Mouse (Mus musculus): ENCODE measurements around the gene Pnkd. TPM values are rescaled to one million over a fixed set of nuclear protein-coding genes. Genes with fewer than 3 reads are reported as not detected.

Gene Pnkd
- polyA plus RNA-seq, 2 experiments, result 63.9 to 124 TPM

DNA sequence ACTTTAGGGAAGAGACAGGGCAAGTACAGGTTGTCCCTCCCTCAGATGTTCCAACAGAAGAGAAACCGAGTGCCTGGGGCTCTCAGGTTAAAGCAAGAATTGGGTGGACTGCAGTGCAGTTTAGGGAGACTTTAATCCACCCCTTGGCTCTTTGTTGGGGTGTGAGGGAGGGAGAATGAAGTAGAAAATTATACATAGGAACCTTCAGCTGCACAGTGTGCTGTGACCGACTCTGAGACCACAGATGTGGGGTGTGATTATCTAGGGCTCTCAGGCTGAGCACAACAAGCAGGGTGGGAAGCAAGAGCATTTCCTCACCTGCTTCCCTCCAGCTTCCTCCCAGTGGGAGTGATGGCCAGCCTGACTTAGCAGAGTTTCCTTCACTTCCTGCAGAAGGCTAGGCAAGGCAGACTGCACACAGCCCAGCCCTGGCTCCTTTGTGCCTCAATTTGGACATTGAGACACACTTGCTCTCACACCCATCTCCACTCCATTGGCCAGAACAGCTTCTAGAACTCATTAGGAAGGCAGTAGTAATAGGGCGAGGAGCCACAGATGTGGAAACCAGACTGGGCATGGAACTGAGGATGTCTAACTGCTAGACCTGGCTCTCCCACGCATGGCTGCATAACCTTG, 46.4 kb downstream of the Pnkd start:
- Histone ChIP-seq H3K36me3 (ENCODE audit: control insufficient read depth, insufficient read depth, low read length) (no peaks in the 10 kb centered on the region), H3K4me1 (ENCODE audit: control insufficient read depth, insufficient read depth, low read length) (peaks cover 20% of the 10 kb centered on the region), H3K4me3 (replicated peaks; ENCODE audit: low read length) (no peak overlapping the region), H3K27ac (replicated peaks; ENCODE audit: low read depth, low read length) (no peak overlapping the region; the same call in 1 of the 2 replicates), H3K9ac (ENCODE audit: low read depth, low read length, severe bottlenecking) (no peak overlapping the region), H3K27me3 (ENCODE audit: control insufficient read depth, insufficient read depth, low read length) (no peaks in the 10 kb centered on the region), H3K4me2 (replicated peaks; ENCODE audit: low read depth, low read length, severe bottlenecking) (no peak overlapping the region), H3K9me3 (ENCODE audit: control insufficient read depth, low read length) (no peaks in the 10 kb centered on the region)
- ATAC-seq (ENCODE audit: low FRiP score, low read depth) (no peak), DNase-seq (ENCODE audit: low spot score) (no peak)
- TF ChIP-seq POLR2A (IDR thresholded peaks at IDR 0.05; ENCODE audit: borderline replicate concordance, extremely low read depth, insufficient read depth, insufficient read length), result no peak
- WGBS, result 72% methylated on average over 4 of the region's 4 CpGs

DNA sequence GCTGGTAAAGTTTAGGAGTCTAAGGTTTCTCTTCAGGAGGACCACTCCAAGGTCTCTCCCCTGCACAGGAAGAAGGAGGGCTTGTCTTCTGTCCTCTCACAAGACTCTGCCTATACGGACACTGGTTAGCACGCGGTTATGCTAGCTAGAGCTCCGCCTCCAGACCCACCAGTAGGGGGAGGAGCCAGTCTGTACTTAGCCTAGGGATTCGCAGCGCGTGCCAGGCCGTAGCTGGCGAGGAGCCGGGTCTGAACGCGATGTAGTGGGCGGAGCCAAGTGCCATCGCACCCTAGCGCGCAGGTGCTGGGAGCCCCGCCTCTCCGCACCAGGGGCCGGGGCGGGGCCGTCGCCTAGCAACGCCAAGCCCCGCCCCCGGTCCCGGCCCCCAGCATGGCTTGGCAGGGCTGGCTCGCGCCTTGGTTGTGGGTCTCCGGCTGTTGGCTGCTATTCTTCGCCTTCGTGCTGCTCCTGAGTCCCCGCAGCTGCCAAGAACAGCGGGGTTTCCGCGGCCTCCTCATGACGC, 47.6 kb downstream of the Pnkd start:
- H3K4me3 ChIP-seq (replicated peaks; ENCODE audit: low read length), result peak overlapping the region; percentile 51
- H3K36me3 ChIP-seq (ENCODE audit: control insufficient read depth, insufficient read depth, low read length), result no peaks in the 10 kb centered on the region
- ATAC-seq (ENCODE audit: low FRiP score, low read depth) (peak; percentile 93), DNase-seq (ENCODE audit: low spot score) (peak; percentile 95)
- WGBS, result under 1% methylated on average over 34 of the region's 36 CpGs
- no peaks in the 10 kb centered on the region for H3K27me3 ChIP-seq (ENCODE audit: control insufficient read depth, insufficient read depth, low read length)
- peak; percentile 25; the same call in 1 of the 2 replicates for TF ChIP-seq POLR2A (IDR thresholded peaks at IDR 0.05; ENCODE audit: borderline replicate concordance, extremely low read depth, insufficient read depth, insufficient read length)
- peaks cover 20% of the 10 kb centered on the region for H3K4me1 ChIP-seq (ENCODE audit: control insufficient read depth, insufficient read depth, low read length)
- no peaks in the 10 kb centered on the region for H3K9me3 ChIP-seq (ENCODE audit: control insufficient read depth, low read length)
- peak overlapping the region; percentile 55 for H3K9ac ChIP-seq (ENCODE audit: low read depth, low read length, severe bottlenecking)
- peak overlapping the region; percentile 82 for H3K4me2 ChIP-seq (replicated peaks; ENCODE audit: low read depth, low read length, severe bottlenecking)
- H3K27ac ChIP-seq (replicated peaks; ENCODE audit: low read depth, low read length), result peak overlapping the region; percentile 44; the same call in 1 of the 2 replicates

DNA sequence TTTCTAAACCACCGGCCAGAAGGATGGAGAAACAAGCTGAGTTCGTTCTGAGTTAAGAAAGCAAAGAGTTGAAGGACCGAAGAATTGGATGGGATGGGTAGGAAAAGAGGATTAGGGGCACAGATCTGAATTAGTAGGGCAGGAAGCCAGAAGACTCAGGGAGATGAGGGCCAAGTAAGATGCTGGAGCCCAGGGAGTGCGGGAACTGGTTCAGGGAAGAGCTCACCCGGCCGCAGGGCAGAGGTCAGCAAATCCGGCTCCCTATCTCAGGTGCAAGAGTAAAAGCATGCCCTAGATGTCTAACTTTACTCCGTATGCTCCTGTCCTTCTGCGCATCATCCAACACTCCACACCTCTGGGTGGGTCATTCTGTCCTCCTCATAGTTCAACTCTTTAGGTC, 48.2 kb downstream of the Pnkd start:
- Histone ChIP-seq H3K36me3 (ENCODE audit: control insufficient read depth, insufficient read depth, low read length) (no peaks in the 10 kb centered on the region), H3K27me3 (ENCODE audit: control insufficient read depth, insufficient read depth, low read length) (no peaks in the 10 kb centered on the region), H3K4me1 (ENCODE audit: control insufficient read depth, insufficient read depth, low read length) (peaks cover 20% of the 10 kb centered on the region), H3K27ac (replicated peaks; ENCODE audit: low read depth, low read length) (peak overlapping the region; percentile 44; the same call in 1 of the 2 replicates), H3K4me2 (replicated peaks; ENCODE audit: low read depth, low read length, severe bottlenecking) (peak overlapping the region; percentile 82), H3K9ac (ENCODE audit: low read depth, low read length, severe bottlenecking) (peak overlapping the region; percentile 55), H3K4me3 (replicated peaks; ENCODE audit: low read length) (peak overlapping the region; percentile 51), H3K9me3 (ENCODE audit: control insufficient read depth, low read length) (no peaks in the 10 kb centered on the region)
- TF ChIP-seq POLR2A (IDR thresholded peaks at IDR 0.05; ENCODE audit: borderline replicate concordance, extremely low read depth, insufficient read depth, insufficient read length), result no peak
- 3% methylated on average over 5 of the region's 9 CpGs for WGBS
- DNase-seq (ENCODE audit: low spot score) (no peak), ATAC-seq (ENCODE audit: low FRiP score, low read depth) (no peak)

DNA sequence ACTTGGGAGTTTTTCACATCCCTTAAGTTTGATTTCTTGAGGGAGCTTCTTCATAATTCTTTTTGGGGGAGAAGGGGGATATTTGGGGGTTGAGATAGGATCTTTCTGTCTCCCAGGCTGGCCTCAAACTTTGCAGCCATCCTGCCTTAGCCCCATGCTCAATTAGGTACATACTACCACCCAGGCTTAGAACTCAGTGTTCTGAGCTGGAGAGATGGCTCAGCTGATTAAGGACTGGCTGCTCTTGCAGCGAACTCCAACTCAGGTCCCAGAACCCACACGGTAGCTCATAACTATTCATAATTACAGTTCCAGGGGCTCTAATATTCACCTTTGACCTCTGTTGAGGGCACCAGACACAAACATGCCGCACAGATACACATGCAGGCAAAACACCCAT, 49.9 kb downstream of the Pnkd start:
- TF ChIP-seq POLR2A (IDR thresholded peaks at IDR 0.05; ENCODE audit: borderline replicate concordance, extremely low read depth, insufficient read depth, insufficient read length), result no peak
- no peak for ATAC-seq (ENCODE audit: low FRiP score, low read depth)
- Histone ChIP-seq H3K4me2 (replicated peaks; ENCODE audit: low read depth, low read length, severe bottlenecking) (no peak overlapping the region), H3K9me3 (ENCODE audit: control insufficient read depth, low read length) (no peaks in the 10 kb centered on the region), H3K27ac (replicated peaks; ENCODE audit: low read depth, low read length) (no peak overlapping the region), H3K27me3 (ENCODE audit: control insufficient read depth, insufficient read depth, low read length) (no peaks in the 10 kb centered on the region), H3K36me3 (ENCODE audit: control insufficient read depth, insufficient read depth, low read length) (0 out of 2 replicates have a peak, but pooled peaks cover 4% of the 10 kb centered on the region), H3K4me3 (replicated peaks; ENCODE audit: low read length) (no peak overlapping the region), H3K4me1 (ENCODE audit: control insufficient read depth, insufficient read depth, low read length) (peaks cover 20% of the 10 kb centered on the region), H3K9ac (ENCODE audit: low read depth, low read length, severe bottlenecking) (no peak overlapping the region)
- WGBS, result 62% methylated on average over 3 of the region's 3 CpGs
- DNase-seq (ENCODE audit: low spot score), result no peak

DNA sequence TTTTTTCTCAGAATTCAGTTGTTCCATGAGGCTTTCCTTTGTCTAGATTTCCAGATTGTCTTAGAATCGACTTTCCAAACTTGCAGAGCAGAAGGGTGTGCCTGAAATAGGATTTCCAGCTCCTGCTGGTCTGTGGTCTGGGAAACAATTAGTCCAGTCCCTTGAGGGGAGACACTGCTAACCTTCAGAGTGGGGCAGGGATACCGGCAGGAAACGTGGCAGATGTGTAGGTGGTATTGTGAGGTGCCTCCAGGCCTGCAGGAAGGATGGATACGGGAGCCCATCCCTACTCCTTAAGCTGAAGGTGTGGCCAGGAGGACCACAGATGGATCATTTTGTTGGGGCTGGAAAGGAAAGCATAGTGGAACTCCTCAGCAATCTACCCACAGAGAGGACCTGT, 50.3 kb downstream of the Pnkd start:
- no peak for TF ChIP-seq POLR2A (IDR thresholded peaks at IDR 0.05; ENCODE audit: borderline replicate concordance, extremely low read depth, insufficient read depth, insufficient read length)
- ATAC-seq (ENCODE audit: low FRiP score, low read depth), result no peak
- Histone ChIP-seq H3K27me3 (ENCODE audit: control insufficient read depth, insufficient read depth, low read length) (no peaks in the 10 kb centered on the region), H3K4me2 (replicated peaks; ENCODE audit: low read depth, low read length, severe bottlenecking) (no peak overlapping the region), H3K9ac (ENCODE audit: low read depth, low read length, severe bottlenecking) (no peak overlapping the region), H3K4me1 (ENCODE audit: control insufficient read depth, insufficient read depth, low read length) (peaks cover 20% of the 10 kb centered on the region), H3K9me3 (ENCODE audit: control insufficient read depth, low read length) (no peaks in the 10 kb centered on the region), H3K4me3 (replicated peaks; ENCODE audit: low read length) (no peak overlapping the region), H3K36me3 (ENCODE audit: control insufficient read depth, insufficient read depth, low read length) (0 out of 2 replicates have a peak, but pooled peaks cover 4% of the 10 kb centered on the region), H3K27ac (replicated peaks; ENCODE audit: low read depth, low read length) (no peak overlapping the region)
- no peak for DNase-seq (ENCODE audit: low spot score)
- 48% methylated on average over 4 of the region's 4 CpGs for WGBS

Measured in limb, embryonic 14.5 days (tissue).